Mouse (Mus musculus): Measurements from ENCODE around the gene Slc25a39.
"Not testable (repeated sequence)": the region's sequence is repeated elsewhere in the genome, so short reads cannot be mapped to it uniquely, and the experiment has no call there.

Slc25a39 gene

GRCm38 (mm10) chr11:102393719-102394420 is 13.9 kb downstream of the Slc25a39 start:
- DNase-seq: peak; percentile 39

- DNase-seq: peak; percentile 93
These were observed 14.5 kb downstream of the Slc25a39 start, which contains the start of gene Rundc3a for GRCm38 (mm10) chr11:102393238-102393634. TSS of gene Rundc3a (plus strand) at chr11:102393403.

- DNase-seq: no peak
These were observed 15.1 kb downstream of the Slc25a39 start for GRCm38 (mm10) chr11:102392441-102393237.

GRCm38 (mm10) chr11:102389436-102389835 is 18.3 kb downstream of the Slc25a39 start:
- DNase-seq: not testable (repeated sequence)

GRCm38 (mm10) chr11:102386121-102386520 is 21.6 kb downstream of the Slc25a39 start:
- no peak for DNase-seq

GRCm38 (mm10) chr11:102385075-102385474 is 22.7 kb downstream of the Slc25a39 start:
- DNase-seq: no peak

GRCm38 (mm10) chr11:102384418-102384817 is 23.3 kb downstream of the Slc25a39 start:
- DNase-seq: no peak

- DNase-seq: no peak
These were observed 24.2 kb downstream of the Slc25a39 start for GRCm38 (mm10) chr11:102383365-102384136.

GRCm38 (mm10) chr11:102382794-102383193 is 25.0 kb downstream of the Slc25a39 start:
- no peak for DNase-seq

GRCm38 (mm10) chr11:102381341-102382100 is 26.2 kb downstream of the Slc25a39 start:
- DNase-seq: no peak

- no peak for DNase-seq
These were observed 27.7 kb downstream of the Slc25a39 start for GRCm38 (mm10) chr11:102380091-102380490.

GRCm38 (mm10) chr11:102377186-102377585 is 30.6 kb downstream of the Slc25a39 start:
- DNase-seq: no peak

GRCm38 (mm10) chr11:102376196-102376835 is 31.4 kb downstream of the Slc25a39 start:
- no peak for DNase-seq

- DNase-seq: no peak
These were observed 32.3 kb downstream of the Slc25a39 start for GRCm38 (mm10) chr11:102375196-102376173.

GRCm38 (mm10) chr11:102374108-102374725 is 33.5 kb downstream of the Slc25a39 start:
- no peak for DNase-seq

GRCm38 (mm10) chr11:102373646-102374045 is 34.1 kb downstream of the Slc25a39 start:
- no peak for DNase-seq

- no peak for DNase-seq
These were observed 34.8 kb downstream of the Slc25a39 start for GRCm38 (mm10) chr11:102372936-102373335.

GRCm38 (mm10) chr11:102371926-102372685 is 35.6 kb downstream of the Slc25a39 start:
- DNase-seq: no peak

GRCm38 (mm10) chr11:102370285-102370684 is 37.5 kb downstream of the Slc25a39 start:
- no peak for DNase-seq

Measured in thymus, postnatal 14 days (tissue).